Mouse (Mus musculus) lung, postnatal 10 days (tissue): ENCODE measurements around the gene Gm6793.

Experiments used
- DNase-seq: peaks from one replicate; pipeline ENCODE4 v3.0.0; 2021

Gene Gm6793

GRCm38 (mm10) chr8:111982116-111982515 is 32.7 kb downstream of the Gm6793 start:
- peak; percentile 21 for DNase-seq

- no peak for DNase-seq
These were observed 36.7 kb downstream of the Gm6793 start for GRCm38 (mm10) chr8:111978147-111978546.

- no peak for DNase-seq
These were observed 38.5 kb downstream of the Gm6793 start for GRCm38 (mm10) chr8:111976326-111976725.

GRCm38 (mm10) chr8:111975706-111976105 is 39.1 kb downstream of the Gm6793 start:
- no peak for DNase-seq

- no peak for DNase-seq
These were observed 40.7 kb downstream of the Gm6793 start for GRCm38 (mm10) chr8:111974138-111974537.

GRCm38 (mm10) chr8:111968991-111969390 is 45.8 kb downstream of the Gm6793 start:
- DNase-seq, result no peak

GRCm38 (mm10) chr8:111968541-111968940 is 46.3 kb downstream of the Gm6793 start:
- DNase-seq, result no peak

GRCm38 (mm10) chr8:111967246-111967870 is 47.5 kb downstream of the Gm6793 start:
- DNase-seq, result no peak

- peak; percentile 19 for DNase-seq
These were observed 49.8 kb downstream of the Gm6793 start for GRCm38 (mm10) chr8:111964849-111965561.

DNA sequence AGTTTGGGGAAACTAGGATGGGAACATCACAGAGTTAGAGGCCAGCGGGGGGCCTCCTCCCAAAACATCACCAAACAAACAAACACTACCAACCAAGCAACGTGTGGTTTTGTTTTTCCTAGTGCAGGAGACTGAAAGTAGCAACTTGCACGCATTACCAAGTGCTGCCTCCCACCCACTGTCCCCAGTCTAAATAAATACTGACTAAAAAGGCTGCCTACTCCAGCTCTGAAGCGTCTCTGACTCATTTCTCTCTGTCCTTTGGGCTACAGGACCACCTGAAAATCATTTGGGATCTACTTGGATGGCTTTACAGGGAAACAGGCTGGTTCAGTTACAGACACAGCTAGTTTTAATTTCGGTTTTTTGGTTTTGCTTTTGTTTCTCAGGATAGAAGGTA is 50.5 kb downstream of the Gm6793 start:
- no peak for DNase-seq

GRCm38 (mm10) chr8:111963546-111963945 is 51.3 kb downstream of the Gm6793 start:
- DNase-seq, result no peak
